Mouse (Mus musculus) thymus, postnatal 0 days (tissue): Measurements from ENCODE around the gene Ccdc160. TPM values are rescaled to one million over a fixed set of nuclear protein-coding genes. Genes with fewer than 3 reads are reported as not detected.

Experiments used
- DNase-seq: peaks from one replicate; pipeline ENCODE4 v3.0.0-alpha.2; 2015; ENCODE audit warnings: low spot score
- microRNA counts: library from miRNA; unstranded; fragments of <30 nt; microRNA quantifications from one replicate; lab custom pipeline; 2015
- microRNA-seq: library from miRNA; unstranded; fragments of <30 nt; microRNA quantifications from one replicate; pipeline ENCODE4, GENCODE M21; 2016; ENCODE audit warnings: borderline number of aligned reads
- polyA plus RNA-seq: library from polyadenylated mRNA; unstranded; fragments of >200 nt; fragmentation: Nextera tagmentation; extraction: Ambion mirVana; gene quantifications from 2 replicates; pipeline ENCODE4 v1.2.1, GENCODE M21; 2015

Gene Ccdc160
- polyA plus RNA-seq, 1 experiment from 2014 or later = 0.29 TPM

DNA sequence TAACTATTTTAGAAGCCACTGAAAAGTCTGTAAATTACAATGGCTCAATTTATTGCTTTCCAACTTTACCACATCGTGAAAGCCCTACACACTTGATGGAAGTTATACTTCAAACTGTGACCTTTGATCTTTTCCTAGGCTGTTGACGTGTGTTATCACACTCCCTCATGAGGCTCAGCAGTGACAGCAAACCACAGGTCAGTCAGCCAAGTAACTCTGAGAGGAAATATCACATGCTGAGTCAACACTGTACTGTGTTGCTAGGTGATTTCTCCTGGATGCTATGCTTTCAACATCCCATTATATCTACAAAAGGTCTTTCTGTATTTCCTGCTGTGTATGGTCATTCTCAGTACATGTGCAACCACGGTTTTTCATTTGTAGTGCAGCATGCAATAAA lies 28.3 kb downstream of the Ccdc160 start:
- DNase-seq = no peak

MicroRNAs encoded within 50 kb of the gene (microRNA counts, 519-probe panel; counts per million panel counts)
- microRNA mmu-miR-106a+mmu-miR-17 (lab: Ali Mortazavi, UCI) (9,515 counts per million, percentile 99 among the panel's probes with 10 or more counts), microRNA mmu-miR-18b (lab: Ali Mortazavi, UCI) (4,771 counts per million, percentile 82 among the panel's probes with 10 or more counts), microRNA mmu-miR-363 (lab: Ali Mortazavi, UCI) (2,420 counts per million, percentile 73 among the panel's probes with 10 or more counts)

Small RNAs within 50 kb of the gene (microRNA-seq; reads per million reads assigned to microRNA genes)
- gene Mir106a (11,072 reads per million, percentile 93 among the genes with 10 or more reads in this experiment), gene Mir18b (682 reads per million, percentile 68 among the genes with 10 or more reads in this experiment), gene Mir19b-2 (21.2 reads per million, percentile 26 among the genes with 10 or more reads in this experiment), gene Mir20b (10,738 reads per million, percentile 92 among the genes with 10 or more reads in this experiment), gene Mir363 (5,778 reads per million, percentile 88 among the genes with 10 or more reads in this experiment), gene Mir92-2 (2,260 reads per million, percentile 78 among the genes with 10 or more reads in this experiment)

Other genes with a start within 250 kb of the Ccdc160 start
- 19.6 and 22.8 TPM in 2 replicates for gene Gpc3, start 177.2 kb upstream of the Ccdc160 start, polyA plus RNA-seq
- gene Phf6, start 121.1 kb downstream of the Ccdc160 start, polyA plus RNA-seq = 34.1 and 35.2 TPM in 2 replicates
- 322 and 331 TPM in 2 replicates for gene Hprt, start 196.9 kb downstream of the Ccdc160 start, polyA plus RNA-seq